Mouse (Mus musculus) kidney, postnatal 0 days (tissue): ENCODE measurements around the gene Reps2. TPM values are rescaled to one million over a fixed set of nuclear protein-coding genes. Genes with fewer than 3 reads are reported as not detected.
A peak's percentile ranks its signal among the peaks of the same experiment; 100 is the strongest.

ENCODE experiments used
- ATAC-seq: fragments of 200-750 bp; cut with Nextera tagmentation; replicated peaks from 2 replicates; pipeline ENCODE4 v1.8.0; 2017; ENCODE audit warnings: low read depth, moderate number of reproducible peaks, moderate TSS enrichment, moderate library complexity; ENCODE audit not compliant: low FRiP score
- DNase-seq: peaks from one replicate; pipeline ENCODE4 v3.0.0-alpha.2; 2016; ENCODE audit warnings: low spot score
- H3K27ac ChIP-seq: fragments of 300-500 bp; sonication (generic); 2 replicates; pipeline ENCODE4 v1.5.1; 2014; ENCODE audit warnings: mild to moderate bottlenecking
- H3K27me3 ChIP-seq: fragments of 300-500 bp; sonication (generic); 2 replicates; pipeline ENCODE4 v1.6.1; 2014; ENCODE audit warnings: low read length, mixed read lengths; ENCODE audit not compliant: insufficient read depth
- H3K36me3 ChIP-seq: fragments of 300-500 bp; sonication (generic); 2 replicates; pipeline ENCODE4 v1.6.1; 2014; ENCODE audit warnings: low read length, mixed read lengths; ENCODE audit not compliant: insufficient read depth
- H3K4me1 ChIP-seq: fragments of 300-500 bp; sonication (generic); replicated peaks from 2 replicates; pipeline ENCODE4 v1.6.1; 2014; ENCODE audit warnings: antibody characterized with exemption, low read length, mixed read lengths; ENCODE audit not compliant: insufficient read depth
- H3K4me2 ChIP-seq: fragments of 300-500 bp; sonication (generic); 2 replicates; pipeline ENCODE4 v1.6.1; 2014; ENCODE audit warnings: mild to moderate bottlenecking, low read length, moderate library complexity, mixed read lengths
- H3K4me3 ChIP-seq: fragments of 300-500 bp; sonication (generic); replicated peaks from 2 replicates; pipeline ENCODE4 v1.5.1; 2014; ENCODE audit warnings: low read depth, low read length
- H3K9ac ChIP-seq: fragments of 300-500 bp; sonication (generic); 2 replicates; pipeline ENCODE4 v1.6.1; 2014; ENCODE audit warnings: low read depth, low read length
- H3K9me3 ChIP-seq: fragments of 300-500 bp; sonication (generic); replicated peaks from 2 replicates; pipeline ENCODE4 v1.6.1; 2016; ENCODE audit warnings: low read length, inconsistent platforms, mixed read lengths
- CTCF ChIP-seq: IDR thresholded peaks from 2 replicates; pipeline ENCODE4 v1.5.1; 2016; ENCODE audit warnings: antibody characterized with exemption, low read depth, mild to moderate bottlenecking, moderate library complexity
- WGBS: fragments of 180-500 bp; shearing (Covaris S2); extraction: QIAGEN DNeasy Blood & Tissue Kit; methylation state at CpG from one replicate; pipeline ENCODE4 v1.1.7; 2014; 5-methylcytosine and 5-hydroxymethylcytosine counted together
- polyA plus RNA-seq: library from polyadenylated mRNA; unstranded; fragments of >200 nt; fragmentation: Nextera tagmentation; extraction: Ambion mirVana; gene quantifications from 2 replicates; pipeline ENCODE4 v1.2.1, GENCODE M21; 2015

Gene Reps2
- polyA plus RNA-seq, 1 experiment from 2014 or later, result 1.7 TPM

DNA sequence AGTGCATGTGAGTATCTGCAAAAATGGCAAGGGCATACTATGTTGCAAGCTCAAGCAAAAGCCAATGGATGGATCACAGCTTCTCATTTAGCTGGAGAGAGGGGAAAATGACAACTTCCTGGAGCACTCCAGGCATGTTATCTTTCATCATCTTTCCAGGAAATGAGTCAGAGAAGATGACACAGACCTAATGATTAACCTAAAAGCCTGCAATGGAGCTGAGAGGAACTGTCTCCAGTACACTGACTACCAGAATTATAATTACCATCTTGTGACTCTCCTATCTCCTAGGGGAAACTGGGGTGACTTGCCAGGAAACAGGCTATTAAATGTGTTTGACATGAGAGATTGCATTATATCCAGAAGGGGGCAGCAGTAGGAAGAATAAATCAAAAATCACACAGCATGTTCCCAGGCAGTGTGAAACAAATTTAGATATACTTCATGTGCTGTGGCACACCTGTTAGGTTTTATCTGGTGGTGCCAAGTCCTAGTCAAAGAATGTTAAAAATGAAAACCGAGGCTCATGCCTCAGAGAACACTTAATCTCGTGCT, 132.9 kb downstream of the Reps2 start:
- Histone ChIP-seq H3K4me3 (no peak overlapping the region), H3K4me2 (no peak overlapping the region), H3K36me3 (no peaks in the 10 kb centered on the region), H3K9me3 (no peaks in the 10 kb centered on the region), H3K27ac (no peak overlapping the region), H3K27me3 (no peaks in the 10 kb centered on the region), H3K4me1 (no peaks in the 10 kb centered on the region), H3K9ac (no peak overlapping the region)
- 50% methylated on average over 2 of the region's 2 CpGs for WGBS
- ATAC-seq (no peak), DNase-seq (peak; percentile 36)
- TF ChIP-seq CTCF, result peak; percentile 50

DNA sequence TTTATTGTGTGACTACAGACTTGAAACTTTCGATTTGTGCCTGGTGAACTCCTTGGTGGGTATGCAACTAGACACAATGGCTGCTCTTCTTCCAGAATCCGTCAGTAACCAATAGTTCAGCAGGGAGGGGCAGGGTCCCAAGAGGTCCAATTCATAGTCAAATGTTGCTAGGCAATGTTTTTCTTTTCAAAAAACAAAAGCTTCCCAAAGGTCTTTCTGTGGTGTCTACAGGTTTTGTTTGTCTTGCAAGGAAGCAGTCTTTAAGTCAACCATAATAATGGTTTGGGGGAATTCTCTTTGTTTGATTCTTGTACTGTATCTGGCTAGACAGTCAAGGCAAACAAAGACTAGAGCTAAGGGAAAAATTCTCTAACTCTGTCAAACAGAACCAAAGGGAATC, 138.3 kb downstream of the Reps2 start:
- Histone ChIP-seq H3K27ac (no peak overlapping the region), H3K4me1 (no peaks in the 10 kb centered on the region), H3K27me3 (no peaks in the 10 kb centered on the region), H3K36me3 (no peaks in the 10 kb centered on the region), H3K4me2 (no peak overlapping the region), H3K4me3 (no peak overlapping the region), H3K9me3 (no peaks in the 10 kb centered on the region), H3K9ac (no peak overlapping the region)
- ATAC-seq (no peak), DNase-seq (no peak)
- no peak for TF ChIP-seq CTCF
- 56% methylated on average over 2 of the region's 2 CpGs for WGBS

DNA sequence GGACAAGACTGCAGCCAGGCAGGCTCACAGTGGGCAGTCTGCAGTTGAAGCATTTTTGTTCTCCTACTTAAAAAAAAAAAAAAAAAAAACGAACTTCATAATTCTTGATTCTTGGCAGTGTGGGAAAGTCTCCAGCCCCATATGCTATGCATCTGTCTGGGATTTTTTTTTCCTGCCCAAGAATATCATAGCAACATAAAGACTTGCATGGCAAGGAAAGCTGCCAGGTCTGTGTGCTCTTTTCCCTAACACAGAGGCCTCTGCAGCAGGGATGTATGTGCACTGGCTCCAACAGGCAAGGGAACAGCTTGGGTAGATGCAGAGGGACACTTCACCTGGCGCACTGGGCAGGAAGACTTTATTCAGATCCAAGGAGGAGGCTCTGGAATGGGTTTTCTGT, 140.0 kb downstream of the Reps2 start:
- Histone ChIP-seq H3K4me2 (no peak overlapping the region), H3K4me3 (no peak overlapping the region), H3K27ac (no peak overlapping the region), H3K9me3 (no peaks in the 10 kb centered on the region), H3K36me3 (no peaks in the 10 kb centered on the region), H3K27me3 (no peaks in the 10 kb centered on the region), H3K4me1 (no peaks in the 10 kb centered on the region), H3K9ac (no peak overlapping the region)
- TF ChIP-seq CTCF, result no peak
- no peak for DNase-seq
- no peak for ATAC-seq
- WGBS, result 38% methylated on average over 2 of the region's 2 CpGs

DNA sequence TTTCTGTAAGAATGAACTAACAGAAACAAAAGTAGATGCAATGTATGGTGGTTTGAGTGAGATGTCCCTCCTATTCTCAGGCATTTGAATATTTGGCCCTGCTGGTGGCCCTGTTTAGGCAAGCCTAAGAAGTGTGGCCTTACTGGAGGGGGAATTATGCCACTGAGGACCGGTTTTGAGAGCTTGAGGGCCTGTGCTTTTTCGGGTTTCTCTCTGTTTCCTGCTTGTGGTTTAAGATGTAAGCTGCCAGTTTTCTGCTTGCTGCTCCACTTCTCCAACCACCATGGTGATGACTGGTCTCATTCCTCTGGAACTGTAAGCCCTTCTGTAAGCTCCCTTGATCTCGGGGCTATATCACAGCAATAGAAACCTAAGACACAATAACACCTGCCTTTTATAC, 142.5 kb downstream of the Reps2 start:
- no peak for ATAC-seq

DNA sequence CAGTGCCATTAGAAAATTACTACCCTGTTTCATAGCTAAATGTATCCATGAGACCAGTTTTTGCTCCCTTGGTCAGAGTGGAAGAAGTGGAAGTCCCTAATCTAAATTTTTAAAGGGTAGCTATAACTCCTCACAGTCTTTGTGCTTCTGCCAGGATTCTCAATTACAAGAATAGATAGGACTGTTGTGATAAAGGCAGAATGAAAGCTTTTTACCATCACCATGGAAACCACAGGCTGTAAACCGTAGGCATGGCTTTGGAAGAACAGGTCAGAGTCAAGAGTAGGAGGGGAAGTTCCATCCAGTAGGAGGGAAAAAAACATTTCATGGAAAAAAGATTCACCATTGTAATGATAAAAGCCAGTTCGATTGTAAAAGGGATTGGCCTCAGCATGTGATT, 147.0 kb downstream of the Reps2 start:
- H3K4me3 ChIP-seq, result no peak overlapping the region
- no peak for TF ChIP-seq CTCF
- ATAC-seq (no peak), DNase-seq (no peak)
- H3K4me2 ChIP-seq, result no peak overlapping the region
- H3K9ac ChIP-seq, result no peak overlapping the region
- no peaks in the 10 kb centered on the region for H3K9me3 ChIP-seq
- no peaks in the 10 kb centered on the region for H3K4me1 ChIP-seq
- no peaks in the 10 kb centered on the region for H3K27me3 ChIP-seq
- WGBS, result 59% methylated on average over 2 of the region's 2 CpGs
- H3K36me3 ChIP-seq, result no peaks in the 10 kb centered on the region
- H3K27ac ChIP-seq, result no peak overlapping the region

More for the DNA sequence above, 142.5 kb downstream of the Reps2 start:
- H3K9me3 ChIP-seq, result no peaks in the 10 kb centered on the region
- 80% methylated on average over 3 of the region's 3 CpGs for WGBS
- no peak for DNase-seq
- TF ChIP-seq CTCF, result no peak
- H3K4me3 ChIP-seq, result no peak overlapping the region
- H3K4me2 ChIP-seq, result no peak overlapping the region
- H3K27me3 ChIP-seq, result no peaks in the 10 kb centered on the region
- no peak overlapping the region for H3K27ac ChIP-seq
- H3K9ac ChIP-seq, result no peak overlapping the region
- H3K36me3 ChIP-seq, result no peaks in the 10 kb centered on the region
- H3K4me1 ChIP-seq, result no peaks in the 10 kb centered on the region

DNA sequence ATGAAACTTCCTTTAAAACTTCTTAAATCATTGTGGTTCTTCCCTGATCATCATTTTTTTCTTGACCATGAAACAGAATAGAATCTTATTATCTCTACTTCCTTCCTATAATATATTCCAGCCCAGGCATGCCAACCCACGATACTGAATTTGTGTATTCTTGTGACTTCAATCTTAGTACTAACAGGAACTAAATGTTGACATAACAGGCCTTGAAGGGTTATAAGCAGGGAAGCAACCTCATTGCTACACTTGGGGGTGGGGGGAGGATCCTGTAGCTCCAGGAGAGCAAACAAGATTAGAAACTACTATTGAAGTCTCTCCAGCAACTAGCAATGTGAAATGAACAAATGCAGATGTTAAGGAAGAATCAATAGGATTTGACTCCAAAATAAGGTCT, 154.8 kb downstream of the Reps2 start:
- Histone ChIP-seq H3K36me3 (no peaks in the 10 kb centered on the region), H3K4me1 (no peaks in the 10 kb centered on the region), H3K27ac (no peak overlapping the region), H3K9ac (no peak overlapping the region), H3K27me3 (no peaks in the 10 kb centered on the region), H3K9me3 (no peaks in the 10 kb centered on the region), H3K4me3 (no peak overlapping the region), H3K4me2 (no peak overlapping the region)
- ATAC-seq (no peak), DNase-seq (no peak)
- WGBS, result 71% methylated on average over 1 of the region's 1 CpGs
- no peak for TF ChIP-seq CTCF

DNA sequence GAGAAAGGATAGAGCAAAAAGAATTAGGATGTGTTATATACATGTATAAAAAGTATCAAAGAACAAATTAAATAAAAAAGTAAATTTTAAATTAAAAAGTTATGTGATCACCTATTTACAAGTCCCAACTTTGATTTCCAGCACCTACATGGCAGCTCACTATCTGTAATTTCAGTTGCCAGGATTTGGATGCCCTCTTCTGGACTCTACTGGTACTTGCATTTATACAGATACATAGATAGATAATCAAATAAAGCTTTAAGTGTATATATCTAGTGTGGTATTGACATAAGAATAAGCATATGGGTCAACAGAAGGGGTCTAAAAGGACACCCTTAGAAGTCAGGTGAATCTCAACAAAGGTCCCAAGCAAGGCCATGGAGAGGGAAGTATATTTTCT, 155.7 kb downstream of the Reps2 start:
- DNase-seq, result no peak
- no peak for ATAC-seq
- Histone ChIP-seq H3K4me3 (no peak overlapping the region), H3K27ac (no peak overlapping the region), H3K27me3 (no peaks in the 10 kb centered on the region), H3K36me3 (no peaks in the 10 kb centered on the region), H3K9ac (no peak overlapping the region), H3K9me3 (no peaks in the 10 kb centered on the region), H3K4me2 (no peak overlapping the region), H3K4me1 (no peaks in the 10 kb centered on the region)
- TF ChIP-seq CTCF, result peak; percentile 31; the same call in 1 of the 2 replicates
